8 mouse cellular contexts compared by ENCODE assay signal in genomic region chr7:67222220-67222862, GRCm38 (mm10). TPM values are rescaled to one million over a fixed set of nuclear protein-coding genes. Genes with fewer than 3 reads are reported as not detected.
DNase-seq lines count a peak whose midpoint lies in the region; ATAC-seq lines count a peak whose summit lies in the region.

Gene Lysmd4 (plus strand): TSS chr7:67222544.

- intact Hi-C loops in gastrocnemius, postnatal 14 days (cut with DNase I; ENCODE audit: low total_unique reads) = no loop called here
- intact Hi-C loops in left cerebral cortex, postnatal 10 days (cut with DNase I) = no loop called here

- ATAC-seq in inflammation-experienced regulatory T-cells, adult 6 months = peak; percentile 98
- ATAC-seq in megakaryocyte-erythroid progenitor cell, adult 5-6 weeks (replicated peaks; ENCODE audit: low FRiP score, low TSS enrichment, poor library complexity, severe bottlenecking) = peak; percentile 98

- peak; percentile 98 to 99 for DNase-seq in adrenal gland, adult (ENCODE audit: inconsistent age in 2 of 2, low spot score in 1 of 2)
- peak; percentile 96 for DNase-seq in embryo, embryonic 10.5 days (ENCODE audit: low spot score)
- DNase-seq in gastrocnemius, postnatal 14 days = peak; percentile 98
- DNase-seq in left cerebral cortex, postnatal 10 days (ENCODE audit: extremely low spot score in 1 of 2, low spot score in 2 of 2) = peak; percentile 94 to 98
- peak; percentile 97 for DNase-seq in right cerebral cortex, postnatal 25 days
- DNase-seq in urinary bladder, postnatal 4 days (ENCODE audit: low spot score in 2 of 2) = peak; percentile 94 to 97

RNA-seq across cellular contexts. Expression of gene Lysmd4, which starts in this region (rescaled TPM):
- total RNA-seq in gastrocnemius, postnatal 14 days (2021) = 10 to 100 TPM; 10.1 to 10.5 TPM
- 1 to 10 TPM; 3.8 to 7.0 (median 6.9) TPM for polyA plus RNA-seq in inflammation-experienced regulatory T-cells, adult 6 months (2017; shearing (Covaris generic))
- total RNA-seq in left cerebral cortex, postnatal 10 days (2021) = 10 to 100 TPM; 37.0 to 37.6 TPM
- 4.8 TPM in 2 replicates for total RNA-seq in megakaryocyte-erythroid progenitor cell, adult 5-6 weeks (2014; fragmentation: Nextera tagmentation)
- 1.7 and 4.3 TPM in 2 replicates for total RNA-seq in megakaryocyte-erythroid progenitor cell, adult 5-6 weeks (2017)

Comparison
In these comparisons a context has a peak if more than half of its experiments do, and no peak if none do; other contexts are left out.
1. Peak in every context shown above with its lines: DNase-seq and ATAC-seq.